Mouse (Mus musculus): ENCODE measurements around the gene Tead4. TPM values are rescaled to one million over a fixed set of nuclear protein-coding genes. Genes with fewer than 3 reads are reported as not detected.

Gene Tead4
- polyA plus RNA-seq, 1 experiment from 2014 or later, result 2.3 TPM

- no peak overlapping the region for H3K4me2 ChIP-seq
- no peak overlapping the region for H3K4me3 ChIP-seq (ENCODE audit: low read depth, low read length)
- ATAC-seq (replicated peaks; ENCODE audit: insufficient number of reproducible peaks, low FRiP score, low TSS enrichment), result no peak
- H3K36me3 ChIP-seq (ENCODE audit: control insufficient read depth, insufficient read depth, low read length), result no peaks in the 10 kb centered on the region
- no peaks in the 10 kb centered on the region for H3K27me3 ChIP-seq (ENCODE audit: control insufficient read depth, insufficient read depth, low read length)
- H3K27ac ChIP-seq (ENCODE audit: low read depth, low read length), result no peak overlapping the region
- WGBS (ENCODE audit: insufficient replicate concordance), result 87% methylated on average over 2 of the region's 2 CpGs
- H3K9me3 ChIP-seq (replicated peaks; ENCODE audit: control insufficient read depth, low read length), result no peaks in the 10 kb centered on the region
- H3K9ac ChIP-seq (ENCODE audit: low read depth, low read length), result no peak overlapping the region
- H3K4me1 ChIP-seq (ENCODE audit: control insufficient read depth, insufficient read depth, low read length), result no peaks in the 10 kb centered on the region
Measured at GRCm38 (mm10) chr6:128237102-128237763, 63.4 kb downstream of the Tead4 start.

GRCm38 (mm10) chr6:128236581-128236980 lies 64.0 kb downstream of the Tead4 start:
- no peak for ATAC-seq (replicated peaks; ENCODE audit: insufficient number of reproducible peaks, low FRiP score, low TSS enrichment)
- WGBS (ENCODE audit: insufficient replicate concordance), result 68% methylated on average over 9 of the region's 9 CpGs
- H3K4me2 ChIP-seq, result no peak overlapping the region

GRCm38 (mm10) chr6:128234206-128234605 lies 66.4 kb downstream of the Tead4 start:
- no peak overlapping the region for H3K27ac ChIP-seq (ENCODE audit: low read depth, low read length)
- no peak overlapping the region for H3K4me2 ChIP-seq
- no peaks in the 10 kb centered on the region for H3K4me1 ChIP-seq (ENCODE audit: control insufficient read depth, insufficient read depth, low read length)
- no peak for ATAC-seq (replicated peaks; ENCODE audit: insufficient number of reproducible peaks, low FRiP score, low TSS enrichment)
- H3K4me3 ChIP-seq (ENCODE audit: low read depth, low read length), result no peak overlapping the region
- no peaks in the 10 kb centered on the region for H3K27me3 ChIP-seq (ENCODE audit: control insufficient read depth, insufficient read depth, low read length)
- no peaks in the 10 kb centered on the region for H3K36me3 ChIP-seq (ENCODE audit: control insufficient read depth, insufficient read depth, low read length)
- no peak overlapping the region for H3K9ac ChIP-seq (ENCODE audit: low read depth, low read length)
- no peaks in the 10 kb centered on the region for H3K9me3 ChIP-seq (replicated peaks; ENCODE audit: control insufficient read depth, low read length)
- 35% methylated on average over 5 of the region's 5 CpGs for WGBS (ENCODE audit: insufficient replicate concordance)

More at GRCm38 (mm10) chr6:128236581-128236980, 64.0 kb downstream of the Tead4 start:
- H3K27me3 ChIP-seq (ENCODE audit: control insufficient read depth, insufficient read depth, low read length), result no peaks in the 10 kb centered on the region
- H3K9me3 ChIP-seq (replicated peaks; ENCODE audit: control insufficient read depth, low read length), result no peaks in the 10 kb centered on the region
- H3K27ac ChIP-seq (ENCODE audit: low read depth, low read length), result no peak overlapping the region
- H3K4me3 ChIP-seq (ENCODE audit: low read depth, low read length), result no peak overlapping the region
- no peak overlapping the region for H3K9ac ChIP-seq (ENCODE audit: low read depth, low read length)
- H3K4me1 ChIP-seq (ENCODE audit: control insufficient read depth, insufficient read depth, low read length), result no peaks in the 10 kb centered on the region
- H3K36me3 ChIP-seq (ENCODE audit: control insufficient read depth, insufficient read depth, low read length), result no peaks in the 10 kb centered on the region

- 68% methylated on average over 7 of the region's 7 CpGs for WGBS (ENCODE audit: insufficient replicate concordance)
- Histone ChIP-seq H3K4me3 (ENCODE audit: low read depth, low read length) (no peak overlapping the region), H3K4me2 (no peak overlapping the region), H3K9ac (ENCODE audit: low read depth, low read length) (no peak overlapping the region), H3K36me3 (ENCODE audit: control insufficient read depth, insufficient read depth, low read length) (no peaks in the 10 kb centered on the region), H3K9me3 (replicated peaks; ENCODE audit: control insufficient read depth, low read length) (no peaks in the 10 kb centered on the region), H3K27ac (ENCODE audit: low read depth, low read length) (no peak overlapping the region), H3K27me3 (ENCODE audit: control insufficient read depth, insufficient read depth, low read length) (no peaks in the 10 kb centered on the region), H3K4me1 (ENCODE audit: control insufficient read depth, insufficient read depth, low read length) (no peaks in the 10 kb centered on the region)
- ATAC-seq (replicated peaks; ENCODE audit: insufficient number of reproducible peaks, low FRiP score, low TSS enrichment), result no peak
Measured at GRCm38 (mm10) chr6:128232216-128232615, 68.4 kb downstream of the Tead4 start.

GRCm38 (mm10) chr6:128231741-128232140 lies 68.9 kb downstream of the Tead4 start:
- 81% methylated on average over 3 of the region's 3 CpGs for WGBS (ENCODE audit: insufficient replicate concordance)
- no peaks in the 10 kb centered on the region for H3K36me3 ChIP-seq (ENCODE audit: control insufficient read depth, insufficient read depth, low read length)
- H3K4me1 ChIP-seq (ENCODE audit: control insufficient read depth, insufficient read depth, low read length), result no peaks in the 10 kb centered on the region
- no peak overlapping the region for H3K9ac ChIP-seq (ENCODE audit: low read depth, low read length)
- no peak overlapping the region for H3K4me3 ChIP-seq (ENCODE audit: low read depth, low read length)
- H3K9me3 ChIP-seq (replicated peaks; ENCODE audit: control insufficient read depth, low read length), result no peaks in the 10 kb centered on the region
- no peak for ATAC-seq (replicated peaks; ENCODE audit: insufficient number of reproducible peaks, low FRiP score, low TSS enrichment)
- no peak overlapping the region for H3K27ac ChIP-seq (ENCODE audit: low read depth, low read length)
- H3K4me2 ChIP-seq, result no peak overlapping the region
- no peaks in the 10 kb centered on the region for H3K27me3 ChIP-seq (ENCODE audit: control insufficient read depth, insufficient read depth, low read length)

GRCm38 (mm10) chr6:128227438-128228017 lies 73.1 kb downstream of the Tead4 start:
- no peak for ATAC-seq (replicated peaks; ENCODE audit: insufficient number of reproducible peaks, low FRiP score, low TSS enrichment)
- H3K27me3 ChIP-seq (ENCODE audit: control insufficient read depth, insufficient read depth, low read length), result no peaks in the 10 kb centered on the region
- H3K4me1 ChIP-seq (ENCODE audit: control insufficient read depth, insufficient read depth, low read length), result 0 out of 2 replicates have a peak, but pooled peaks cover 4% of the 10 kb centered on the region
- H3K27ac ChIP-seq (ENCODE audit: low read depth, low read length), result no peak overlapping the region
- H3K4me2 ChIP-seq, result no peak overlapping the region
- H3K4me3 ChIP-seq (ENCODE audit: low read depth, low read length), result no peak overlapping the region
- no peak overlapping the region for H3K9ac ChIP-seq (ENCODE audit: low read depth, low read length)
- no peaks in the 10 kb centered on the region for H3K36me3 ChIP-seq (ENCODE audit: control insufficient read depth, insufficient read depth, low read length)
- H3K9me3 ChIP-seq (replicated peaks; ENCODE audit: control insufficient read depth, low read length), result no peaks in the 10 kb centered on the region
- WGBS (ENCODE audit: insufficient replicate concordance), result 40% methylated on average over 8 of the region's 8 CpGs

GRCm38 (mm10) chr6:128226941-128227340 lies 73.7 kb downstream of the Tead4 start:
- ATAC-seq (replicated peaks; ENCODE audit: insufficient number of reproducible peaks, low FRiP score, low TSS enrichment), result no peak
- Histone ChIP-seq H3K9me3 (replicated peaks; ENCODE audit: control insufficient read depth, low read length) (no peaks in the 10 kb centered on the region), H3K9ac (ENCODE audit: low read depth, low read length) (no peak overlapping the region), H3K27ac (ENCODE audit: low read depth, low read length) (no peak overlapping the region), H3K4me3 (ENCODE audit: low read depth, low read length) (no peak overlapping the region), H3K36me3 (ENCODE audit: control insufficient read depth, insufficient read depth, low read length) (no peaks in the 10 kb centered on the region), H3K4me1 (ENCODE audit: control insufficient read depth, insufficient read depth, low read length) (0 out of 2 replicates have a peak, but pooled peaks cover 4% of the 10 kb centered on the region), H3K27me3 (ENCODE audit: control insufficient read depth, insufficient read depth, low read length) (no peaks in the 10 kb centered on the region), H3K4me2 (no peak overlapping the region)
- WGBS (ENCODE audit: insufficient replicate concordance), result 76% methylated on average over 3 of the region's 3 CpGs

GRCm38 (mm10) chr6:128225846-128226176 lies 74.8 kb downstream of the Tead4 start:
- Histone ChIP-seq H3K4me2 (no peak overlapping the region), H3K4me1 (ENCODE audit: control insufficient read depth, insufficient read depth, low read length) (0 out of 2 replicates have a peak, but pooled peaks cover 4% of the 10 kb centered on the region), H3K9ac (ENCODE audit: low read depth, low read length) (no peak overlapping the region), H3K27me3 (ENCODE audit: control insufficient read depth, insufficient read depth, low read length) (no peaks in the 10 kb centered on the region), H3K9me3 (replicated peaks; ENCODE audit: control insufficient read depth, low read length) (no peaks in the 10 kb centered on the region), H3K36me3 (ENCODE audit: control insufficient read depth, insufficient read depth, low read length) (no peaks in the 10 kb centered on the region), H3K4me3 (ENCODE audit: low read depth, low read length) (no peak overlapping the region), H3K27ac (ENCODE audit: low read depth, low read length) (no peak overlapping the region)
- ATAC-seq (replicated peaks; ENCODE audit: insufficient number of reproducible peaks, low FRiP score, low TSS enrichment), result no peak
- WGBS (ENCODE audit: insufficient replicate concordance), result 68% methylated on average over 1 of the region's 1 CpGs

Measured in heart, embryonic 11.5 days (tissue).